Mouse (Mus musculus): Measurements from ENCODE around the gene Mfsd6.

DNA sequence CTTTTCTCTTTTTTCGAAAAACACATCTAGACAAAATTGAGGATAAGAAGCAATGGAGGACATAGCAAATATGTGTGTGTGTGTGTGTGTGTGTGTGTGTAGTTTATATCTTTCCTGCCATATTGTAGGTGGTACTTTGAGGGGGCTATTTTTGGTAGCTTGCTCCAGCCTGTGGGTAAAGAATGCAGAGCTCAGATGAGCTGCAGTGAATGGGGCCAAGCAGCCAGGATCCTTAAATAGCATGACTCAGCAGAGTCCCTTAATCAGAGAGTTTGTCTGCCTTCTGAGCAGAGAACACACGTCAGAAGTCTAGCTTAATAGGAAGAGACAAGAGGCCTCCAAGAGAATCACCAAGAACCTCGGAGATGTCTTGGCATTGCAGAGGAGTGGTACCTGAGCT, 25.4 kb upstream of the Mfsd6 start:
- no peak for TF ChIP-seq CTCF (IDR thresholded peaks at IDR 0.05; ENCODE audit: borderline replicate concordance, control insufficient read depth, extremely low read depth, insufficient read depth, low read length, poor library complexity)
- no peak for TF ChIP-seq POLR2A (IDR thresholded peaks at IDR 0.05; ENCODE audit: control insufficient read depth, extremely low read depth, insufficient read depth, low read length, poor library complexity)
